Mouse (Mus musculus) spleen, postnatal 14 days (tissue): ENCODE measurements around the gene Ddx39.

Source experiments
- DNase-seq, 2 experiments: peaks; one replicate each; pipeline ENCODE4 v3.0.0; 2021 to 2022; ENCODE audit warnings: low spot score in 2 of 2

The Ddx39 gene

GRCm38 (mm10) chr8:83767442-83767841 is 52.5 kb downstream of the Ddx39 start:
- no peak for DNase-seq

DNA sequence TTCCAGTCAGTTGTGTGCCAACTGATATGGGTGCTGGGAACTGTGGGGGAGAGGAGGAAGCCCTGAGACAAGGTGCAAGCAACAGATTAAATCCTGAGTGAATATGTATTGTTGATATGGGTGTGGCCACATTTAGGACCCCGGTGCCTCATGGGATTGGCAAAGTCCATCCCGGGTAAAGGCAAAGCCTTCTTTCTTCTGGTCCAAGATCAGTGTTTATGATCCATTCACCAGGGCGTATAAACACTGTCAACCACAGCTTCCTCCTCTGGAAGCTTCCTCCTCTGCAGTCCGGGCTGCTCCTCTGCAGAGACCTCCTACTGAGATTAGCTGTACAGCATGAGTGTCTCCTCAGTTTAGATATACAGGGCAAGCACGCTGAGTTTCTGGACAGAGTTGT is 53.5 kb downstream of the Ddx39 start:
- DNase-seq: no peak

- DNase-seq: no peak
Observed at GRCm38 (mm10) chr8:83769720-83770119, 54.7 kb downstream of the Ddx39 start.

- DNase-seq: no peak
Observed at GRCm38 (mm10) chr8:83770669-83771068, 55.7 kb downstream of the Ddx39 start.

DNA sequence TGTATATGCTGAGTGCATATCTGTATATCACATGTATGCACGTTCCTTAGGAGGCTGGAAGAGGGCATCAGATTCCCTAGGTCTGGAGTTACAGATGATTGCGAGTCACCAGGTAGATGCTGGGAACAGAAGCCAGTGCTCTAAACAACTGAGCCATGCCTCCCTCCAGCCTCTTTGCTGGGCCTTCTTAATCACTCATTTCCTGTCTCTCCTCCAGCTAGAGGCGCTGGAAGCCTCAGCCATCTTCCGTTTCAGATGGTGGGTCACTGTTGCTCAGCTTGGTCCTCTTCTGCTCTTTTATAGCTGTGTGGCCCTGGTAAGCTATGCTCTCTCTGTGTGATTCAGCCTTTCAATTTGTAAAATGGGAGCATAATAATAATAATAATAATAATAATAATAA is 56.8 kb downstream of the Ddx39 start:
- no peak for DNase-seq

DNA sequence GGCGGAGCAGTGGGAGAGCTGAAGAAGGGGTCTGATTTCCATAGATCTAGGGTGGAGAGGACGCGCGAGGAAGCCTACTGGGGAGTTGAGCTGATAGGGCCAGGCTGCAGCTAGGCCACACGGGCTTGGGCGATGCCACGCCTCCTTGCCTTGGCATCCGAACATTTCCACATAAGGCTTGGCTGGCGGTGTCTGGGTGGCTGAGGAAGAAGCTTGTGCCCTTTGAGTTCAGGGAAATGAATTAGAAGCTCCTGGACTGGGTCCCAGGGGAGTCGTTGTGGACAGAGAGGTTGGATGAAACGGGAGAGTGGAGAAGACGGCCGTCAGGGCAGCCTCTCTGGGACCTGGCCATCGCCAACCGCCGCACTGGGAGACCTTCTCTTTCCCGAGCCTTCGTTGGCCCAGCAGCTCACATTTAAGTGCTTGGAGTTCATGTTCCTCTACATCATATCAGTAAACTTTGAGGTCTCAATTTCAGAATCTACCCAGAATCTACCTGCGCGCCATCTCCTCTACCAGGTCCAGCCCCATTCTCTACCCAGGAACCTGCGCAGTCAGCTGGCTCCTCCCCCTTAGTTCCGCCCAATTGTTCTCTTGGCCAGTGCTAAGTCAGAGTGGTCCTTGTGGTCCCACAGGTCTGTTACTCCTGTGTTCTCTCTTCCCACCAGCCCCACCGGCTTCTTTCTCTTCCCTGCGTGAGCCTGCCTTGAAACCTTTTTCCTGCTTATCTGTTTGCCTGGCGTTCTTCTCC is 57.9 kb downstream of the Ddx39 start:
- peak in 1 of 2 experiments; percentile 31 for DNase-seq

- no peak for DNase-seq
Observed at GRCm38 (mm10) chr8:83773452-83773846, 58.5 kb downstream of the Ddx39 start.

GRCm38 (mm10) chr8:83774221-83774620 is 59.2 kb downstream of the Ddx39 start:
- no peak for DNase-seq
